Mouse (Mus musculus): ENCODE data around the gene Rc3h1.

DNA sequence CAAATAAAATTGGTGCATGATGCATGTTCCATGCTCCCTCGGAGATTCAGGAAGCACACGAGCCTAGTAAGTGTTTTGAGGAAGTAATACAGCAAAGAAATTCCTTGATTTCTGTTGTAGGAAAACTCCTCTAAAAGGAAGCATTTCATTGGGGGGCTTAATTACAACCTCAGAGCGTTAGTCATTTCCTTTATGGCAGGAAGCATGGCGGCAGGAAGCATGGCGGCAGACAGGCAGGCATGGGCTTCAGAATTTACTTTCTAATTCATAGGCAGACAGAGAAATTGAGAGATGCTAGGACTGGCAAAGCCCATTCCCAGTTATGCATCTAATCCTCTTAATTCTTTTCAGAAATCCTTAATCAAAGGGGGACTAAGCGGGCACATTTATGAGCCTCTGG is 87.6 kb downstream of the Rc3h1 start:
- no peak for TF ChIP-seq CTCF (IDR thresholded peaks at IDR 0.05; ENCODE audit: low read depth)
- TF ChIP-seq EP300 (optimal IDR thresholded peaks at IDR 0.05): no peak
